Mouse (Mus musculus) embryonic facial prominence, embryonic 14.5 days (tissue): Measurements from ENCODE around the gene Sec1. TPM values are rescaled to one million over a fixed set of nuclear protein-coding genes. Genes with fewer than 3 reads are reported as not detected.

Experiments
- ATAC-seq: fragments of 200-750 bp; cut with Nextera tagmentation; 2 replicates; pipeline ENCODE4 v1.8.0; 2017; ENCODE audit warnings: low read depth, moderate number of reproducible peaks, moderate TSS enrichment
- DNase-seq: peaks from one replicate; pipeline ENCODE4 v3.0.0-alpha.2; 2015; ENCODE audit warnings: low spot score
- H3K27ac ChIP-seq: fragments of 300-500 bp; sonication (generic); replicated peaks from 2 replicates; pipeline ENCODE4 v1.5.1; 2014; ENCODE audit warnings: low read depth, mild to moderate bottlenecking, low read length, moderate library complexity
- H3K27me3 ChIP-seq: fragments of 300-500 bp; sonication (generic); replicated peaks from 2 replicates; pipeline ENCODE4 v1.6.1; 2014; ENCODE audit warnings: low read length; ENCODE audit not compliant: control insufficient read depth, insufficient read depth
- H3K36me3 ChIP-seq: fragments of 300-500 bp; sonication (generic); 2 replicates; pipeline ENCODE4 v1.6.1; 2014; ENCODE audit warnings: low read length, mixed read lengths; ENCODE audit not compliant: control insufficient read depth, insufficient read depth
- H3K4me1 ChIP-seq: fragments of 300-500 bp; sonication (generic); 2 replicates; pipeline ENCODE4 v1.6.1; 2014; ENCODE audit warnings: antibody characterized with exemption, low read length; ENCODE audit not compliant: control insufficient read depth, insufficient read depth
- H3K4me2 ChIP-seq: fragments of 300-500 bp; sonication (generic); 2 replicates; pipeline ENCODE4 v1.6.1; 2014; ENCODE audit warnings: low read depth, mild to moderate bottlenecking, low read length, moderate library complexity, mixed read lengths
- H3K4me3 ChIP-seq: fragments of 300-500 bp; sonication (generic); 2 replicates; pipeline ENCODE4 v1.5.1; 2014; ENCODE audit warnings: low read depth, mild to moderate bottlenecking, low read length
- H3K9ac ChIP-seq: fragments of 300-500 bp; sonication (generic); 2 replicates; pipeline ENCODE4 v1.6.1; 2014; ENCODE audit warnings: low read depth, mild to moderate bottlenecking, low read length, moderate library complexity, mixed read lengths
- H3K9me3 ChIP-seq: fragments of 300-500 bp; sonication (generic); 2 replicates; pipeline ENCODE4 v1.6.1; 2016; ENCODE audit warnings: low read length; ENCODE audit not compliant: control insufficient read depth
- WGBS: fragments of 180-500 bp; shearing (Covaris S2); extraction: QIAGEN DNeasy Blood & Tissue Kit; methylation state at CpG from one replicate; pipeline ENCODE4 v1.1.7; 2014; 5-methylcytosine and 5-hydroxymethylcytosine counted together
- polyA plus RNA-seq: library from polyadenylated mRNA; unstranded; fragments of >200 nt; fragmentation: Nextera tagmentation; extraction: Ambion mirVana; gene quantifications from 2 replicates; pipeline ENCODE4 v1.2.1, GENCODE M21; 2014

The Sec1 gene
- 2.1 and 2.5 TPM in 2 replicates for polyA plus RNA-seq

- Histone ChIP-seq H3K9ac (no peak within 1 kb of the TSS), H3K9me3 (no peaks in the 10 kb centered on the region), H3K4me3 (no peak within 1 kb of the TSS), H3K27ac (peak within 1 kb of the TSS; percentile 17; the same call in 1 of the 2 replicates), H3K36me3 (no peaks in the 10 kb centered on the region), H3K4me2 (no peak within 1 kb of the TSS), H3K27me3 (peaks cover 9% of the 10 kb centered on the region), H3K4me1 (0 out of 2 replicates have a peak, but pooled peaks cover 7% of the 10 kb centered on the region)
- WGBS, result 91% methylated on average over 50 of the region's 50 CpGs
- no peak for ATAC-seq
- no peak for DNase-seq
These were observed at the start of gene Sec1 for GRCm38 (mm10) chr7:45693921-45694591. TSS of gene Sec1 (minus strand) at chr7:45694402.

DNA sequence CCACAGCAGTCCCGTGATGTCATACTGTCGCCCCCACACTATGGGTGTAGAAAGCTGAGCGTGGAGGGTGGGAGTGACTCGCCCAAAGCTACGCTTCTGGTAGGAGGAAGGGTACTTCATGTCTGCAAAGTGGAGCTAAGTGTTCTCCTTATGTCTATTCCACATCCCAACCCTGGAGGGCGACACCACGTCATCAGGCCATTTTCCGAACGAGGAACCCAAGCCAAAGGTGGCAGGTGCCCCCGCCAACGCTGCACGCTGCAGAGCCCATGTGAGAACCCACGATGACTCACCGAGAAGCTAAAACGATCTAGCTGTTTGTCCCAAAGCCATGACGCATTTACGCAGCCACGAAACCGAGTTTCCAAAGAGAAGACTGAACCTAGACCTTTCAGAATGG is 48.1 kb upstream of the Sec1 start:
- no peak for ATAC-seq
- Histone ChIP-seq H3K36me3 (no peaks in the 10 kb centered on the region), H3K27me3 (no peaks in the 10 kb centered on the region), H3K4me3 (peak overlapping the region; percentile 31), H3K27ac (no peak overlapping the region), H3K9me3 (no peaks in the 10 kb centered on the region), H3K4me1 (no peaks in the 10 kb centered on the region), H3K4me2 (peak overlapping the region; percentile 54), H3K9ac (peak overlapping the region; percentile 46; the same call in 1 of the 2 replicates)
- DNase-seq, result no peak
- 41% methylated on average over 19 of the region's 19 CpGs for WGBS

DNA sequence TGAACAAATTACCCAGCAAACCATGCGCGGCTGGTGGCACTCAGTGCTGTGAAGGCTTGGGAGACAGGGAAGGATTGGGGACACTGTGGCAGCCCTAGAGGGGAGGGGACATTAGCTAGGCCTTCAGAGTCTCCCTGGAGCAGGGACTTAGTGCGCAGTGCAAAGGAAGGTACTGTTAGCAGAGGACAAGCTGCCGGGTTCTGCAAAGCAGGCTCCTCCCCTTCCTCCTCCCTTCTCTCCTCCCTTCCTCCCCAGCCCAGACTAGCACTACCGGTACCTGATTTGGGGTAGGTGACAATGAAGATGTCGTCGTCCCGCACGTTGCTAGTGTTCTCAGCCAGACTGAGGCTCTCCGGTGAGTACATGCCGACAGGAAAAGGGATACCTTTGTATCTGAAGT is 47.6 kb upstream of the Sec1 start:
- peak overlapping the region; percentile 31 for H3K4me3 ChIP-seq
- H3K27ac ChIP-seq, result no peak overlapping the region
- H3K36me3 ChIP-seq, result no peaks in the 10 kb centered on the region
- peak overlapping the region; percentile 46 for H3K9ac ChIP-seq
- H3K9me3 ChIP-seq, result no peaks in the 10 kb centered on the region
- WGBS, result 30% methylated on average over 11 of the region's 11 CpGs
- H3K4me1 ChIP-seq, result no peaks in the 10 kb centered on the region
- ATAC-seq (peak; percentile 42; the same call in 1 of the 2 replicates), DNase-seq (no peak)
- H3K4me2 ChIP-seq, result peak overlapping the region; percentile 54
- H3K27me3 ChIP-seq, result no peaks in the 10 kb centered on the region

GRCm38 (mm10) chr7:45741308-45741707 is 47.1 kb upstream of the Sec1 start:
- Histone ChIP-seq H3K4me3 (no peak overlapping the region; the same call in 1 of the 2 replicates), H3K4me1 (no peaks in the 10 kb centered on the region), H3K27me3 (no peaks in the 10 kb centered on the region), H3K36me3 (no peaks in the 10 kb centered on the region), H3K9ac (no peak overlapping the region), H3K9me3 (no peaks in the 10 kb centered on the region), H3K4me2 (peak overlapping the region; percentile 54; the same call in 1 of the 2 replicates), H3K27ac (no peak overlapping the region)
- ATAC-seq (no peak), DNase-seq (no peak)
- WGBS, result 87% methylated on average over 12 of the region's 12 CpGs

DNA sequence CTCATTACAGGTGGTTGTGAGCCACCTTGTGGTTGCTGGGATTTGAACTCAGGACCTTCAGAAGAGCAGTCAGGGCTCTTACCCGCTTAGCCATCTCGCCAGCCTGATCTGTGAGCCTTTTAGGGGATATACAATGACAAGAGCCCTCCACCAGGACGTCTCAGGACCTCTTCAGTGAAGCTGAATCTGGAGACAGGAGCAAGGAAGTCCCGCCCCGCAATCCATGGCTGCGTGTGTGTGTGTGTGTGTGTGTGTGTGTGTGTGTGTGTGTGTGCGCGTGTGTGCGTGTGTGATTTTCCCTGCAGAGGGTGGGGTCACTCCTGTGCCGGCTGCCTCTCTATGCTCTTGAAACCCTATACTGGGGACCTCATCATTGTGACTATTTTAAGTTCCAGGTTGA is 45.6 kb upstream of the Sec1 start:
- no peak for ATAC-seq
- no peak for DNase-seq
- Histone ChIP-seq H3K4me3 (no peak overlapping the region), H3K9ac (no peak overlapping the region), H3K36me3 (no peaks in the 10 kb centered on the region), H3K4me1 (no peaks in the 10 kb centered on the region), H3K27me3 (no peaks in the 10 kb centered on the region), H3K4me2 (no peak overlapping the region), H3K27ac (no peak overlapping the region), H3K9me3 (no peaks in the 10 kb centered on the region)
- whole genome bisulfite sequencing, result 61% methylated on average over 10 of the region's 10 CpGs

- no peaks in the 10 kb centered on the region for H3K36me3 ChIP-seq
- H3K4me2 ChIP-seq, result no peak overlapping the region
These were observed 45.1 kb upstream of the Sec1 start for GRCm38 (mm10) chr7:45739162-45739763.

DNA sequence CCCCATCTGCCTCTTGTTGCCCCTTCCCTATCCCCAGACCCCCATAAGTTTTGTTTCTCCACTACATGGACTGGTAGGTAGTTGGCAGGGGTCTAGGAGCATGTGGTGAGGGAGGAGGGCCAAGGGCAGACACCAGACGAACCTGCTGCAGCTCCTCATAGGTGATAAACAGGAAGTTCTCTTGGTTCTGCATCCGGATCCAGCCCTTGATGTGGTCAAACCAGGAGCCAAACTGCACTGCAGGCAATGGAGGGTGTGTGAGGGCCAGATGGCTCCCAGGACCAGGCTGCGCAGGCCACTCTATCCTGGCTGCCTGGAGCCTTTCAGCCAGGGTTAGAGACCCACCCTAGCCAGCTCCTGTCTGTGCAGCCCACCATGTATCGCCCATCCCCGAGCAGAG is 39.3 kb upstream of the Sec1 start:
- no peak overlapping the region for H3K9ac ChIP-seq
- H3K4me1 ChIP-seq, result no peaks in the 10 kb centered on the region
- no peaks in the 10 kb centered on the region for H3K9me3 ChIP-seq
- H3K36me3 ChIP-seq, result peaks cover 5% of the 10 kb centered on the region; the same call in 1 of the 2 replicates
- H3K27me3 ChIP-seq, result no peaks in the 10 kb centered on the region
- DNase-seq (no peak), ATAC-seq (no peak)
- H3K27ac ChIP-seq, result no peak overlapping the region
- no peak overlapping the region for H3K4me3 ChIP-seq
- 73% methylated on average over 5 of the region's 5 CpGs for WGBS
- H3K4me2 ChIP-seq, result no peak overlapping the region

More at GRCm38 (mm10) chr7:45739162-45739763, 45.1 kb upstream of the Sec1 start:
- peak; percentile 93 for DNase-seq
- ATAC-seq, result peak; percentile 89
- Histone ChIP-seq H3K27me3 (no peaks in the 10 kb centered on the region), H3K4me1 (no peaks in the 10 kb centered on the region), H3K9ac (no peak overlapping the region), H3K9me3 (no peaks in the 10 kb centered on the region), H3K4me3 (no peak overlapping the region), H3K27ac (no peak overlapping the region)
- WGBS, result 10% methylated on average over 9 of the region's 9 CpGs

- WGBS, result 13% methylated on average over 9 of the region's 16 CpGs
These were observed 36.7 kb upstream of the Sec1 start for GRCm38 (mm10) chr7:45730727-45731431.

More at GRCm38 (mm10) chr7:45730727-45731431, 36.7 kb upstream of the Sec1 start:
- peaks cover 18% of the 10 kb centered on the region; the same call in 1 of the 2 replicates for H3K36me3 ChIP-seq
- no peak overlapping the region for H3K4me2 ChIP-seq
- no peak overlapping the region for H3K27ac ChIP-seq
- H3K9me3 ChIP-seq, result no peaks in the 10 kb centered on the region
- H3K4me3 ChIP-seq, result no peak overlapping the region
- peak; percentile 53 for DNase-seq
- no peaks in the 10 kb centered on the region for H3K27me3 ChIP-seq
- H3K4me1 ChIP-seq, result no peaks in the 10 kb centered on the region
- ATAC-seq, result peak; percentile 48
- no peak overlapping the region for H3K9ac ChIP-seq
